Comparison of ENCODE assay signal across 8 mouse cellular contexts in the genomic region with DNA sequence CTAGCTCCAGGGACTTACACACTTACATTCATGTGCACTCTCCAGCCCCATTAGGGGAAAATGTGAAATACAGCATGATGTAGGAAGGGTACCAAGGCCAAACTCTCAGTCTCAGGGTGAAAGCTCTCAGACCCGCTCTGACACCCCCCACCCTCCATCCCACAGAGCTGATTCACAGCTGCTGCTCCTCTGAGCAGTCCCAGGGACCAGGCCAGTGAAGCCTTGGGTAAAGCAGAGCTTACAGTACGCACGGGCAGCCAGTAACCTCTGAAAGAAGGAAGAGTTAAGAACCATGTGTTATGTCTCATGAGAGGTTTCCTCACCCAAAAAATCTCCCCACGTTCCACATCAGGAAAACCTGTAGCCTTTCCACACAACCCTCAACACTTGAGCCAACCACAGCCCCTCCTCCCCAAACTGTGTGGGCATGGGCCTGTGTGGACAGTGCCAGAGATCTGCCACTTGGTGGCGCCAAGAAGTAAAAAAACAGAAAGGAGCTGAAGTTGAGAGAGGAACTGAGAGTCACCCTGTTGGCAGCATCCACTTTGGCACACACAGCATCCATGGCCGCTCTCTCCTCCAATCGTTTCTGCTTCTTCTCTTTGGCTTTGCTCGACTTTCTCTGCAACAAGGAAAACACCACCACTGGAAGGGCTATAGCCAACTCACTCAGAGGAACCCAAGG. TPM values are rescaled to one million over a fixed set of nuclear protein-coding genes. Genes with fewer than 3 reads are reported as not detected.
DNase-seq lines count a peak whose midpoint lies in the region; ATAC-seq and TF ChIP-seq lines count a peak whose summit lies in the region.

No protein-coding gene starts in this region.

- intact Hi-C loops in left cerebral cortex, postnatal 14 days (cut with DNase I): loop anchor here (2.0 to 5.0 kb wide), 2 partner anchors 110 to 183 kb away; a partner anchor contains a TSS

- no peak for TF ChIP-seq POLR2A in cortical plate, adult 2 months (IDR thresholded peaks at IDR 0.05; ENCODE audit: extremely low read depth, insufficient read depth, low read length)

- H3K36me3 ChIP-seq in intestine, embryonic 15.5 days: peaks cover 29% of the 10 kb centered on the region
- H3K36me3 ChIP-seq in midbrain, embryonic 11.5 days (ENCODE audit: control insufficient read depth, insufficient read depth, low read length): peaks cover 10% of the 10 kb centered on the region

- peak; percentile 94 for DNase-seq in adipocyte (ENCODE audit: low spot score)
- DNase-seq in gastrocnemius, adult 8-10 months (ENCODE audit: low spot score in 2 of 2): peak; percentile 64 to 65
- DNase-seq in left cerebral cortex, postnatal 14 days (ENCODE audit: low spot score in 2 of 2): peak; percentile 83 to 90
- DNase-seq in midbrain, embryonic 11.5 days (ENCODE audit: low spot score, missing footprints): peak; percentile 91
- DNase-seq in right cerebral cortex, postnatal 4 days: peak; percentile 78
- peak; percentile 70 to 75 for DNase-seq in urinary bladder, postnatal 4 days (ENCODE audit: low spot score in 2 of 2)

- H3K4me1 ChIP-seq in cortical plate, adult 2 months (ENCODE audit: control insufficient read depth, insufficient read depth, low read length): peaks cover under 1% of the 10 kb centered on the region; the same call in 1 of the 2 replicates
- peaks cover 3% of the 10 kb centered on the region for H3K4me1 ChIP-seq in intestine, embryonic 15.5 days (replicated peaks)
- peaks cover under 1% of the 10 kb centered on the region for H3K4me1 ChIP-seq in midbrain, embryonic 11.5 days (ENCODE audit: control insufficient read depth, insufficient read depth, low read length)

- H3K4me3 ChIP-seq in cortical plate, adult 2 months (ENCODE audit: insufficient read depth, low read length): no peak overlapping the region
- no peak overlapping the region for H3K4me3 ChIP-seq in intestine, embryonic 15.5 days (replicated peaks)
- H3K4me3 ChIP-seq in midbrain, embryonic 11.5 days (ENCODE audit: low read depth, low read length): no peak overlapping the region

- no peak overlapping the region for H3K9ac ChIP-seq in intestine, embryonic 15.5 days
- H3K9ac ChIP-seq in midbrain, embryonic 11.5 days (ENCODE audit: low read length): no peak overlapping the region

- peak; percentile 82 for ATAC-seq in intestine, embryonic 15.5 days
- ATAC-seq in midbrain, embryonic 11.5 days (ENCODE audit: low FRiP score): peak; percentile 81

- H3K27me3 ChIP-seq in intestine, embryonic 15.5 days (replicated peaks): no peaks in the 10 kb centered on the region
- H3K27me3 ChIP-seq in midbrain, embryonic 11.5 days (ENCODE audit: control insufficient read depth, insufficient read depth, low read length): no peaks in the 10 kb centered on the region

- no peaks in the 10 kb centered on the region for H3K9me3 ChIP-seq in intestine, embryonic 15.5 days
- no peaks in the 10 kb centered on the region for H3K9me3 ChIP-seq in midbrain, embryonic 11.5 days (ENCODE audit: control insufficient read depth, low read length)

- 61% methylated on average over 8 of the region's 8 CpGs for WGBS in intestine, embryonic 15.5 days
- 64% methylated on average over 8 of the region's 8 CpGs for WGBS in midbrain, embryonic 11.5 days

- no peak overlapping the region for H3K4me2 ChIP-seq in intestine, embryonic 15.5 days (replicated peaks)
- H3K4me2 ChIP-seq in midbrain, embryonic 11.5 days: no peak overlapping the region

- no peak overlapping the region for H3K27ac ChIP-seq in cortical plate, adult 2 months (ENCODE audit: insufficient read depth, low read length)
- H3K27ac ChIP-seq in intestine, embryonic 15.5 days: no peak overlapping the region
- no peak overlapping the region for H3K27ac ChIP-seq in midbrain, embryonic 11.5 days (ENCODE audit: low read depth, low read length)

- TF ChIP-seq CTCF in cortical plate, adult 2 months (IDR thresholded peaks at IDR 0.05; ENCODE audit: extremely low read depth, insufficient read depth, low read length): peak; percentile 91

RNA-seq across cellular contexts. Expression of a gene that starts 6.3 kb away (rescaled TPM):
- 62.4 and 64.7 TPM in 2 replicates for polyA plus RNA-seq in cortical plate, adult 2 months (2012; rRNA removed)
- total RNA-seq in gastrocnemius, adult 8-10 months (2022): 10 to 100 TPM in 3 of 4 experiments, 1 to 10 TPM in 1; 9.2 to 12.4 (median 11.2) TPM
- polyA plus RNA-seq in intestine, embryonic 15.5 days (2015; fragmentation: Nextera tagmentation; extraction: Ambion mirVana): 49.8 and 52.9 TPM in 2 replicates
- total RNA-seq in left cerebral cortex, postnatal 14 days (2021): 10 to 100 TPM; 34.4 to 35.7 TPM
- polyA plus RNA-seq in midbrain, embryonic 11.5 days (2014; fragmentation: Nextera tagmentation; extraction: Ambion mirVana): 94.3 and 103 TPM in 2 replicates

RNA-seq across cellular contexts. Expression of a gene that starts 17.3 kb away (rescaled TPM):
- 1,448 and 1,495 TPM in 2 replicates for polyA plus RNA-seq in cortical plate, adult 2 months (2012; rRNA removed)
- total RNA-seq in gastrocnemius, adult 8-10 months (2022): 100 to 1,000 TPM in 1 of 4 experiments, 10 to 100 TPM in 3; 68.4 to 103 (median 82.9) TPM
- polyA plus RNA-seq in intestine, embryonic 15.5 days (2015; fragmentation: Nextera tagmentation; extraction: Ambion mirVana): 1,343 and 1,351 TPM in 2 replicates
- total RNA-seq in left cerebral cortex, postnatal 14 days (2021): 1,000 to 10,000 TPM; 1,118 to 1,183 TPM
- polyA plus RNA-seq in midbrain, embryonic 11.5 days (2014; fragmentation: Nextera tagmentation; extraction: Ambion mirVana): 730 and 757 TPM in 2 replicates

RNA-seq across cellular contexts. Expression of a gene that starts 28.6 kb away (rescaled TPM):
- 265 TPM in 2 replicates for polyA plus RNA-seq in cortical plate, adult 2 months (2012; rRNA removed)
- total RNA-seq in gastrocnemius, adult 8-10 months (2022): 10 to 100 TPM; 39.9 to 54.3 (median 43.5) TPM
- 166 and 172 TPM in 2 replicates for polyA plus RNA-seq in intestine, embryonic 15.5 days (2015; fragmentation: Nextera tagmentation; extraction: Ambion mirVana)
- 100 to 1,000 TPM; 268 to 271 TPM for total RNA-seq in left cerebral cortex, postnatal 14 days (2021)
- polyA plus RNA-seq in midbrain, embryonic 11.5 days (2014; fragmentation: Nextera tagmentation; extraction: Ambion mirVana): 241 and 252 TPM in 2 replicates

RNA-seq across cellular contexts. Expression of a gene that starts 32.4 kb away (rescaled TPM):
- polyA plus RNA-seq in cortical plate, adult 2 months (2012; rRNA removed): 18.9 and 21.8 TPM in 2 replicates
- total RNA-seq in gastrocnemius, adult 8-10 months (2022): 1 to 10 TPM; 1.8 to 4.2 (median 2.1) TPM
- polyA plus RNA-seq in intestine, embryonic 15.5 days (2015; fragmentation: Nextera tagmentation; extraction: Ambion mirVana): 12.1 and 12.8 TPM in 2 replicates
- total RNA-seq in left cerebral cortex, postnatal 14 days (2021): 10 to 100 TPM; 15.7 to 16.3 TPM
- 33.8 and 36.9 TPM in 2 replicates for polyA plus RNA-seq in midbrain, embryonic 11.5 days (2014; fragmentation: Nextera tagmentation; extraction: Ambion mirVana)
